Mouse (Mus musculus) testis, adult 2 months (tissue): ENCODE data around the gene Washc1. TPM values are rescaled to one million over a fixed set of nuclear protein-coding genes. Genes with fewer than 3 reads are reported as not detected.

ENCODE experiments used
- H3K27ac ChIP-seq: fragments of 200-500 bp; 2 replicates; pipeline ENCODE4 v1.5.1; 2012; ENCODE audit warnings: low read depth, low read length; ENCODE audit not compliant: control insufficient read depth, insufficient read depth
- H3K27me3 ChIP-seq: fragments of 200-500 bp; 2 replicates; pipeline ENCODE4 v1.6.1; 2012; ENCODE audit warnings: mild to moderate bottlenecking, low read length, moderate library complexity; ENCODE audit not compliant: control insufficient read depth, insufficient read depth
- H3K36me3 ChIP-seq: fragments of 200-500 bp; 2 replicates; pipeline ENCODE4 v1.6.1; 2012; ENCODE audit warnings: mild to moderate bottlenecking, low read length; ENCODE audit not compliant: control insufficient read depth, insufficient read depth
- H3K4me1 ChIP-seq: fragments of 200-500 bp; 2 replicates; pipeline ENCODE4 v1.6.1; 2012; ENCODE audit warnings: low read length; ENCODE audit not compliant: control insufficient read depth, insufficient read depth
- H3K4me3 ChIP-seq: fragments of 200-500 bp; 2 replicates; pipeline ENCODE4 v1.5.1; 2012; ENCODE audit warnings: low read depth, mild to moderate bottlenecking, low read length, moderate library complexity, mixed read lengths; ENCODE audit not compliant: control insufficient read depth
- CTCF ChIP-seq: fragments of 200-500 bp; IDR thresholded peaks from 2 replicates; pipeline ENCODE4 v1.5.1; 2012; ENCODE audit warnings: low read depth, mild to moderate bottlenecking, inconsistent platforms, low read length, moderate library complexity; ENCODE audit not compliant: control insufficient read depth, insufficient read depth, insufficient replicate concordance
- POLR2A ChIP-seq: fragments of 200-500 bp; IDR thresholded peaks from 2 replicates; pipeline ENCODE4 v1.6.1; 2012; ENCODE audit warnings: low read depth, mild to moderate bottlenecking, inconsistent platforms, low read length, moderate library complexity; ENCODE audit not compliant: control insufficient read depth
- polyA plus RNA-seq: library from polyadenylated mRNA; depleted of rRNA; stranded (reverse); fragments of >200 nt; gene quantifications from 2 replicates; pipeline ENCODE4 v1.2.3, GENCODE M21; 2012

Washc1 gene
- polyA plus RNA-seq, 1 experiment, result 22.8 TPM

- Histone ChIP-seq H3K27ac (peak overlapping the region; percentile 94), H3K27me3 (no peaks in the 10 kb centered on the region), H3K36me3 (no peaks in the 10 kb centered on the region), H3K4me3 (peak overlapping the region; percentile 99), H3K4me1 (peaks cover 5% of the 10 kb centered on the region)
- TF ChIP-seq POLR2A (no peak), CTCF (no peak)
These were observed 10.6 kb upstream of the Washc1 start for GRCm38 (mm10) chr17:66100566-66101379.

GRCm38 (mm10) chr17:66101380-66102330 is 9.7 kb upstream of the Washc1 start, which contains the start of gene Ndufv2:
Ndufv2 (minus strand) TSS chr17:66101559.
- peak; percentile 95 for TF ChIP-seq POLR2A
- peak; percentile 43; the same call in 1 of the 2 replicates for TF ChIP-seq CTCF
- Histone ChIP-seq H3K36me3 (no peaks in the 10 kb centered on the region), H3K27ac (peak within 1 kb of the TSS; percentile 94), H3K27me3 (no peaks in the 10 kb centered on the region), H3K4me1 (peaks cover 5% of the 10 kb centered on the region), H3K4me3 (peak within 1 kb of the TSS; percentile 99)

GRCm38 (mm10) chr17:66104076-66104475 is 7.3 kb upstream of the Washc1 start:
- H3K4me3 ChIP-seq, result no peak overlapping the region
- TF ChIP-seq CTCF, result no peak
- no peak for TF ChIP-seq POLR2A
- no peaks in the 10 kb centered on the region for H3K36me3 ChIP-seq
- H3K4me1 ChIP-seq, result peaks cover 5% of the 10 kb centered on the region
- H3K27me3 ChIP-seq, result no peaks in the 10 kb centered on the region
- no peak overlapping the region for H3K27ac ChIP-seq

GRCm38 (mm10) chr17:66106601-66107267 is 4.6 kb upstream of the Washc1 start:
- H3K27me3 ChIP-seq, result no peaks in the 10 kb centered on the region
- H3K27ac ChIP-seq, result no peak overlapping the region
- TF ChIP-seq CTCF (peak; percentile 47; the same call in 1 of the 2 replicates), POLR2A (no peak)
- H3K36me3 ChIP-seq, result no peaks in the 10 kb centered on the region
- H3K4me1 ChIP-seq, result peaks cover 6% of the 10 kb centered on the region
- H3K4me3 ChIP-seq, result no peak overlapping the region

GRCm38 (mm10) chr17:66107466-66107865 is 3.9 kb upstream of the Washc1 start:
- TF ChIP-seq CTCF (no peak), POLR2A (no peak)
- no peak overlapping the region for H3K4me3 ChIP-seq
- H3K27ac ChIP-seq, result no peak overlapping the region
- H3K4me1 ChIP-seq, result peaks cover 9% of the 10 kb centered on the region
- no peaks in the 10 kb centered on the region for H3K27me3 ChIP-seq
- H3K36me3 ChIP-seq, result no peaks in the 10 kb centered on the region

- TF ChIP-seq CTCF, result no peak
- Histone ChIP-seq H3K4me1 (peaks cover 9% of the 10 kb centered on the region), H3K27ac (no peak overlapping the region), H3K36me3 (no peaks in the 10 kb centered on the region), H3K27me3 (no peaks in the 10 kb centered on the region), H3K4me3 (no peak overlapping the region)
These were observed 3.1 kb upstream of the Washc1 start for GRCm38 (mm10) chr17:66108198-66108597.
